Mouse (Mus musculus) left cerebral cortex, postnatal 4 days (tissue): Measurements from ENCODE around the gene Rars2. TPM values are rescaled to one million over a fixed set of nuclear protein-coding genes. Genes with fewer than 3 reads are reported as not detected.

Experiments used
- total RNA-seq, 2 experiments: library from RNA; stranded (reverse); gene quantifications; 2 replicates each; pipeline ENCODE4 v1.2.3; 2021

Gene Rars2
- total RNA-seq, 2 experiments from 2014 or later = 28.2 TPM

Other genes with a start within 250 kb of the Rars2 start
- gene Akirin2, start 64.0 kb upstream of the Rars2 start, total RNA-seq = 100 to 1,000 TPM; 124 to 135 TPM
- gene Orc3, start within 50 bp of the Rars2 start, total RNA-seq = 10 to 100 TPM; 64.9 to 68.4 TPM
- gene Slc35a1, start 72.5 kb downstream of the Rars2 start, total RNA-seq = 10 to 100 TPM; 30.6 to 34.7 TPM
- 1 to 10 TPM; 3.0 to 4.7 TPM for gene Cfap206, start 115.2 kb downstream of the Rars2 start, total RNA-seq
- gene Gm136, start 141.3 kb downstream of the Rars2 start, total RNA-seq = under 1 TPM in 1 of 2 experiments, not detected in 1; 0.38 TPM
- gene Smim8, start 163.5 kb downstream of the Rars2 start, total RNA-seq = 10 to 100 TPM; 22.0 to 23.2 TPM